Mouse (Mus musculus): ENCODE results near the gene Rnase1.
"Not testable (repeated sequence)": the region's sequence is repeated elsewhere in the genome, so short reads cannot be mapped to it uniquely, and the experiment has no call there.

DNA sequence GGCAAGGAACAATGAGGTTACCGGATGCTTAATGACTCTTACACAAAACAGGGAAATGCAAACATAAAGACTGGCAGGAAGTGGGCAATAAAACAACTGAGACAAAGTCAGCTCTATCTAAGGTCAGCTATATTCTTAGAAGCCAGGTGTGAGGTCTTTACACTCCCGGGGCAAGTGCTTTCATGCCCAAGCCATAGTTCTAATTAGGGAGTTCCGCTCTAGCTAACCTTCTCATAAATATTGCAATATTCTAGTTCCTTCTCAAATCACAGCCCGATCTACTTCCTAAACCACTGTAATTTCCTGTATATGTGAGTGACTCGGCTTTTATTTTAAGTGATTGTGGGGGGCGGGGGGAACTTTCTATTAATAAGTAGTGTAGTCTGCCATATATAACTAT, 16.7 kb upstream of the Rnase1 start:
- TF ChIP-seq CTCF (IDR thresholded peaks at IDR 0.05; ENCODE audit: insufficient read depth, low read length); POLR2A (IDR thresholded peaks at IDR 0.05; ENCODE audit: borderline replicate concordance, extremely low read depth, low read depth, low read length): not testable (repeated sequence)
